Comparison of ENCODE assay signal across 6 mouse cellular contexts in the genomic region with DNA sequence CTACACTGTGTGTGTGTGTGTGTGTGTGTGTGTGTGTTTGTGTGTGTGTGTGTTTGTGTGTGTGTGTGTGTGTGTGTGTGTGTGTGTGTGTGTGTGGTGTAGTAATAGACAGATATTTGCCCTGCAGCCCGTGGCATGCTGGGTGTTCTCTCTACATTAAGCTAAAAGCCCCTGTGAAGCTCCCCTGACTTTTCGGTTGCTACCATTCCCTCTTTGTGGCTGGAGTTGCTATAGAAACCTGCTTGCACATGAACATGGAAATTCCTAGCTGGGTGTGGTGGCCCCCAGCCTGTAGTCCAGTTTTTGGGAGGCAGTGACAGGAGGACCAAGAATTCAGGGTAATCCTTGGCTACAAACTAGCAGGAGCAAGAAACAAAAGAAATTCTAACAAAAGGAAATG.
DNase-seq lines count a peak whose midpoint lies in the region; ATAC-seq lines count a peak whose summit lies in the region.
"Not testable (repeated sequence)": the region's sequence is repeated elsewhere in the genome, so short reads cannot be mapped to it uniquely, and the experiment has no call there.

No protein-coding gene starts in this region.

- not testable (repeated sequence) for H3K36me3 ChIP-seq in forebrain, embryonic 11.5 days (ENCODE audit: control insufficient read depth, insufficient read depth, low read length); forebrain, embryonic 15.5 days; midbrain, embryonic 11.5 days (ENCODE audit: control insufficient read depth, insufficient read depth, low read length); midbrain, embryonic 13.5 days; midbrain, embryonic 16.5 days (ENCODE audit: control insufficient read depth, insufficient read depth, low read length); neural tube, embryonic 15.5 days

- not testable (repeated sequence) for H3K9me3 ChIP-seq in forebrain, embryonic 11.5 days (ENCODE audit: control insufficient read depth, low read length); forebrain, embryonic 15.5 days; midbrain, embryonic 11.5 days (ENCODE audit: control insufficient read depth, low read length); midbrain, embryonic 13.5 days; midbrain, embryonic 16.5 days (replicated peaks; ENCODE audit: control insufficient read depth, low read length, poor library complexity, severe bottlenecking); neural tube, embryonic 15.5 days (replicated peaks)

- H3K27ac ChIP-seq in forebrain, embryonic 11.5 days (ENCODE audit: low read depth, low read length); forebrain, embryonic 15.5 days (replicated peaks); midbrain, embryonic 11.5 days (ENCODE audit: low read depth, low read length); midbrain, embryonic 13.5 days; midbrain, embryonic 16.5 days (ENCODE audit: low read length); neural tube, embryonic 15.5 days (replicated peaks): not testable (repeated sequence)

- H3K4me1 ChIP-seq in forebrain, embryonic 11.5 days (replicated peaks; ENCODE audit: control insufficient read depth, insufficient read depth, low read length); forebrain, embryonic 15.5 days; midbrain, embryonic 11.5 days (ENCODE audit: control insufficient read depth, insufficient read depth, low read length); midbrain, embryonic 13.5 days (replicated peaks); midbrain, embryonic 16.5 days (ENCODE audit: control insufficient read depth, insufficient read depth, low read length); neural tube, embryonic 15.5 days: not testable (repeated sequence)

- ATAC-seq in forebrain, embryonic 11.5 days (replicated peaks; ENCODE audit: low FRiP score) = 0 out of 2 replicates have a peak, but pooled peaks have one; percentile 21
- 0 out of 2 replicates have a peak, but pooled peaks have one; percentile 6 for ATAC-seq in forebrain, embryonic 15.5 days (replicated peaks)
- peak; percentile 70 for ATAC-seq in midbrain, embryonic 11.5 days (ENCODE audit: low FRiP score)
- 0 out of 2 replicates have a peak, but pooled peaks have one; percentile 27 for ATAC-seq in midbrain, embryonic 13.5 days
- peak; percentile 68 for ATAC-seq in midbrain, embryonic 16.5 days
- peak; percentile 38; the same call in 1 of the 2 replicates for ATAC-seq in neural tube, embryonic 15.5 days (ENCODE audit: low FRiP score)

- 40% methylated on average over 2 of the region's 2 CpGs for WGBS in forebrain, embryonic 11.5 days
- WGBS in forebrain, embryonic 15.5 days = 31% methylated on average over 2 of the region's 2 CpGs
- 18% methylated on average over 2 of the region's 2 CpGs for WGBS in midbrain, embryonic 11.5 days
- 21% methylated on average over 2 of the region's 2 CpGs for WGBS in midbrain, embryonic 13.5 days
- WGBS in midbrain, embryonic 16.5 days = 9% methylated on average over 2 of the region's 2 CpGs
- WGBS in neural tube, embryonic 15.5 days = 19% methylated on average over 2 of the region's 2 CpGs

- DNase-seq in forebrain, embryonic 11.5 days (ENCODE audit: low spot score); midbrain, embryonic 11.5 days (ENCODE audit: low spot score, missing footprints): not testable (repeated sequence)

- H3K27me3 ChIP-seq in forebrain, embryonic 11.5 days (ENCODE audit: control insufficient read depth, insufficient read depth, low read length); forebrain, embryonic 15.5 days; midbrain, embryonic 11.5 days (ENCODE audit: control insufficient read depth, insufficient read depth, low read length); midbrain, embryonic 13.5 days; midbrain, embryonic 16.5 days (ENCODE audit: control insufficient read depth, insufficient read depth, low read depth, low read length); neural tube, embryonic 15.5 days (replicated peaks): not testable (repeated sequence)

- H3K4me2 ChIP-seq in forebrain, embryonic 11.5 days (ENCODE audit: low read depth, low read length, severe bottlenecking); forebrain, embryonic 15.5 days (replicated peaks); midbrain, embryonic 11.5 days; midbrain, embryonic 13.5 days (replicated peaks); midbrain, embryonic 16.5 days (ENCODE audit: low read length); neural tube, embryonic 15.5 days: not testable (repeated sequence)

- not testable (repeated sequence) for H3K9ac ChIP-seq in forebrain, embryonic 11.5 days (ENCODE audit: low read length); forebrain, embryonic 15.5 days (replicated peaks); midbrain, embryonic 11.5 days (ENCODE audit: low read length); midbrain, embryonic 13.5 days (replicated peaks); midbrain, embryonic 16.5 days (ENCODE audit: low read depth, low read length); neural tube, embryonic 15.5 days (replicated peaks)

- H3K4me3 ChIP-seq in forebrain, embryonic 11.5 days (ENCODE audit: low read depth, low read length); forebrain, embryonic 15.5 days; midbrain, embryonic 11.5 days (ENCODE audit: low read depth, low read length); midbrain, embryonic 13.5 days (replicated peaks); midbrain, embryonic 16.5 days (ENCODE audit: low read depth, low read length); neural tube, embryonic 15.5 days (replicated peaks): not testable (repeated sequence)

Comparison
In these comparisons a context has a peak if more than half of its experiments do, and no peak if none do; other contexts are left out.
1. ATAC-seq: peak in every context shown above with its lines; median percentile 70 in midbrain, embryonic 11.5 days; 68 in midbrain, embryonic 16.5 days; 38 in neural tube, embryonic 15.5 days; 27 in midbrain, embryonic 13.5 days; 21 in forebrain, embryonic 11.5 days; 6 in forebrain, embryonic 15.5 days.